Mouse (Mus musculus) T-cell, adult 2 months (primary cell): ENCODE data around the gene Rfx7.
A peak's percentile ranks its signal among the peaks of the same experiment; 100 is the strongest.

Experiments
- DNase-seq: peaks from one replicate; pipeline ENCODE4 v3.0.0; 2022; ENCODE audit warnings: low spot score

Rfx7 gene

DNA sequence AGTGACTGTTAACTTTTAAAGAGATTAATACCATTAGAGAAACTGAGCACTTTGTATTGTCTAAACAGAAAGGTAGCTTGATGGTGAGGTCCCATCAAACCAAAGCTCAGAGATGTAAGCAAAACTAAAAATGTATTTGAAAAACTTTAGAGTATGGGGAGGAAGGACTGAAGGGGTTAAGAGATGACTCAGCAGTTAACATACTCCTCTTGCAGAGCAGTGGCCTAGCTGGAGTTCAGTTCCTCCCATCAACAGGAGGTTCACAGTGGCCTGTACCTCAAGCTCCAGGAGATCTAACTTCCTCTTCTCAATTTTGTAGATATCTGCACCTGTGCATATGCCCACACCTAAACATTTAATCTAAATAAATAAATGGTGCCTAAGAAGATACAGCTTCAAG is 11.6 kb downstream of the Rfx7 start:
- DNase-seq: no peak

DNA sequence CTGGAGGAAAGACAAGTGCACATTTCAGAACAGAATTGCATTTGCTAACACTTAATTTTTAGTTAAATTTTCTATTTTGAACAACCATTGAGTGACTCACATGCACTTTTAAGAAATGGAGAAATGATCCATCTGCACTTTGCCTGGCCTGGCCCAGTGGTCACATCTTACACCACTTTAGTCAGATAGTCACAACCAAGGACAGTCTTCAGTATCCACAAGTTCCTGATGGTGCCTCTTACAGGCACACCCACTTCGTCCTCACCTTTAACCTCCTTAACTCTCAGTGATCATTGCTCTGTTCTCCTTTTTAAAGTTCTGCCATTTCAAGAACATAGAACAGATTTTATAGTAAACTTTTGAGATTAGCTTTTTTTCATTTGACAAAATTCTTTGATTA is 26.7 kb downstream of the Rfx7 start:
- no peak for DNase-seq

DNA sequence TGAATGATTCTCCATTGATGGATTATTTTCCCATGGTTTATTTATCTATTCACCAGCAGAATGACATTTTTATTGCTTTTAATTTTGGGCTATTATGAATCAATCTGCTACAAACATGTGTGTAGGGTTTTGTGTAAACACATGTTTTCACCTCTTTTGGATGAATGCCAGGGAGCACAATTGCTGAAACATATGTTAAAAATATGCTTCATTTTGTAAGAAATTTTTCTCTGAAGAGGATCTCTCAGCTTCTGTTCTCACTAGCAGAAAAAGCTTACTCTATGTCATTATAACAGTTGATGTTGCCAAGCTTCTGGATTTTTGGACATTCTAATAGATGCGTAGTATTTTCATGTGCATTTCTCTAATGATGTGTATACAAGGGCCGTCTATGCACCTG is 28.3 kb downstream of the Rfx7 start:
- no peak for DNase-seq

DNA sequence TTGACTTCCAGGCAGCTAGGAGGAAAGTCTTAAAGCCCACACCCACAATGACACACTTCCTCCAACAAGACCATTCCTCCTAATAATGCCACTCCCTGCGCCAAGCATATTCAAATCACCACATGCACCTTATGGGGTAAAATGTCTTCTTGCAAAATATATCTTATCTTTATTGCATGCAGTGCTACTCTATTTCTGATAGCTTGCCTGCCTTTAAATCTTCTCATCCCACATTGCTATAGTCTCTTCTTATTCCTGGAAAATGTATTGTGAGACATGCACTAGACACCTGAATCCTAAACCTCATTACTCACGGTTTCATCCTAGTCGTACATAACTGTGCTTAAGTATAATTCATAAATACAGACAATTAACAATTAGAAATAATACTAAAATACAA is 31.2 kb downstream of the Rfx7 start:
- no peak for DNase-seq

DNA sequence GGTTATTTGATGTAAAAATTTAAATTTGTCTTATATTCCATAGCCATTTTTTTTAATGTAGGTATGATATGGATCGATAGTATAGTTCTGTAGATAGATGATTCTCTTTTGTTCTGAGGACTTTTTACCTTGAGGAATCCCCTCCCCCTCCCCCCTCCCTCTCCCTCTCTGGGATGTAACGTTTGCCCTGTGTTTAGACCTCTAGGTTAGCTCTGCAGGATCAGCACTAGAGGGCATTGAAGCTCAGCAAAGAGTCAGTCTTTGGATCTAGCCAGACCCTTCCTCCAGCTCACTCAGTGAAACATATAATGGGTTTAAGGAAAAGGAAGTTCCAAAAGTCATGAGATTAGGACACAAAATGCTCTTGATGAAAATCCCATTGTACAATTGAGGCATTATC is 35.1 kb downstream of the Rfx7 start:
- DNase-seq: no peak

DNA sequence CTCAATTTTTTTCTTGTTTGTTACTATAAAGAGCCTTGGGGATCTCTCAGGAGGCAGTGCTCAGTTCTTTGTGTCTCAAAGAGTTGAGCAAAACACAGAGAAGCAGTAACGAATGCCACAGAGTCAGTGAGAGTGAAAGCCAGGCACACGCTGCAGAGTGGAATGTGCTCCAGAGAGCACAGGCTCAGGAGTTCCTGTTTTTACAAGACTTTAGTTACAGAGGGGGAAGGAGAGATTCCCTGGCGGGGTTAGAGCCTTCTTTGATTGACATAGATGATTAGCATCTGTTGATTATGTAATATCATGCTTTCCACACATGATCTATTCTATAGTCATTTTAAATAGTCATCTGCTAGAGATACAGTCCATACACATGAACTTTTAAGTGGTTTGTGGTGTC is 48.2 kb downstream of the Rfx7 start:
- no peak for DNase-seq

DNA sequence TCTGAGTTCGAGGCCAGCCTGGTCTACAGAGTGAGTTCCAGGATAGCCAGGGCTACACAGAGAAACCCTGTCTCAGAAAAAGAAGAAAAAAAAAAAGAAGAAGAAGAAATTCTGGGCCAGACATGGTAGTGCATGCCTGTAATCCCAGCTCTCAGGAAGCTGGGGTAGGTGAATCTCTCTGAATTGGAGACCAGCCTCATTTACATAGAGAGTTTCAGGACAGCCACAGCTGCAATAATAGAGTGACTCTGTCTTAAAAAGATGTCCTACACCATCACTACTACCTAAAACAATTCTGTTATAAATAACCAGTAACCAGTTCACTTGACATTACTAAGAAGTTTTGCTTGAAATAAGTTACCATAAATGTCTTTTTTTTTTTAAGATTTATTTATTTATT is 58.8 kb downstream of the Rfx7 start:
- no peak for DNase-seq

DNA sequence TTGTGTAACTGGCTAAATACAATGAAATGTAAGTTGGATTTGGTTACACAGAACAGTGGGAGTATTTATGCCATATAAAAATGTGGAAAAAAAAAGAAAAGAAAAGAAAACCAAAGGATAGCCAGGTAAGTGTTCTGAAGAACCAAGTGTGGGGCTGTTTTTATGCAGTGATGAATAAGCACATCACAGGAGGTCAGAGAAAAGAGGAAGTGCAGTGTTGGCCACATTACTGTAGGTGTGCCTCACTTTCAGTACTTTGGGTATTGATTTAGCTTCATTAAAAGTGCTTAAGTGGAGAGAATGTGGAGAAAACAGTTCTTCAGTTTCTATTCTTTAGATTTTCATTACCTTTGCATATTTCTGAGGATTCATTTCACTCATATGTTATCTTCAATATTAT is 60.0 kb downstream of the Rfx7 start:
- no peak for DNase-seq

DNA sequence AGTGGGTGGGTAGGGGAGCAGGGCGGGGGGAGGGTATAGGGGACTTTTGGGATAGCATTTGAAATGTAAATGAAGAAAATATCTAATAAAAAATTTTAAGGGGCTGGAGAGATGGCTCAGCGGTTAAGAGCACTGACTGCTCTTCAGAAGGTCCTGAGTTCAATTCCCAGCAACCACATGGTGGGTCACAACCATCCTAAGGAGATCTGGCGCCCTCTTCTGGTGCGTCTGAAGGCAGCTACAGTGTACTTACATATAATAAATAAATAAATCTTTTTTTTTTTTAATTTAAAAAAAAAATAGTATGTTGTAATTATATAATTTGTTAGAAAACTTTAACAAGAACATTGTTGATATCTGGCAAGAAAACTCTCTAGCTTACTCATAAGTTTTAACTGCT is 62.6 kb downstream of the Rfx7 start:
- peak; percentile 23 for DNase-seq

DNA sequence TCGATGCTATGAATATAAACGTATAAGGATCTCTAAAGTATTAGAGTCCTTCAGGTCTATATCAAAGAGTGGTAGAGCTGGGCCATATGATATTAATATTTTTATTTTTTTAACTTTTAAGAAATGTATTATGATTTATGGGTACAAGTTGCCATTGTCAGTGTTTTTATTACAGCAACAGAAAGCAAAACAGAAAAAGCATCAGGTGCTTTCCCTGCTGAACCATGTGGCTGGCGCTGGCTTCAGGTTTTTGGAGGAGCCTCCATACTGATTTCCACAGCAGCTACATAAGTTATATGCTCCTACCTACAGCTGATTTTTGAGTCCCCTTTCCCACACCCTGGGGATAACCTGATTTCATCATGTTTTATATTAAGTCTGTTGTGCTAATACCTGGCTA is 68.1 kb downstream of the Rfx7 start:
- DNase-seq: no peak

DNA sequence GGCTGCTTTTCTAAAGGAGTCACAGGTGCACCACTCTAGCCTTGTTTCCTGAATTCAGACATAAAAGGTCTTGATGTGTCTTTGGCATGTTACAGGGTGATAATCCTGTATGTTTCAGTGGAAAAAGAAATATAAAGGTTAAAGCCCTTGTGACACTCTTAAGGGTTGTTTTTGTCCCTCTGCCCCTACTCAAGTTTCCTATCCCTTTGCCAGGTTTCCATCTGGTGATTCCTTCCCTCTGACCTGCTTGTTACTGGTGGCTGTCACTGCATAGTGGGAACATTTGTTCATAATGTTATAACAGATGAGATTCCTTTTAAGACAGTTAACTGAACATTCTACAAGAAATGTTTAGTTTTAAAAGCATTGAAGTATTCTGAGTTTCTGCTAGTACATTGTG is 77.7 kb downstream of the Rfx7 start:
- DNase-seq: no peak

DNA sequence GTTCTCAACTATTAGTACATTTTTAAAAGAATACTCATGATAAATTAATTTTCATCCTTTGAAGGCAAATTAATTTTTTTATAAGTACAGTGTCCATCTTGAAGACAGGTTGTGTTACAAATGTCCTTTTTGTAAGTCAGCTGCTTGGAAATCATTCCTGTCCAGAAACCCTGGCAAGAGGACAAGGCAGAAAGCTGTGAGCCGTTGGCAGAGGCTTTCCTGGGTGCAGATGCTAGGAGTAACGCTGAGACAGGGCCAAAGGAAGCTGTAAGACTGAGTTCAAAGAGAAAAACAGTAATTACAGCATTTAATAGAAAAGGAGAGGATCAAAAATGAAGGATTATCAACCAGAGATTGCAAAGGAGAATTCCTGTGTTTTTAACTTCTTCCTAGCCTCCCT is 81.8 kb downstream of the Rfx7 start:
- DNase-seq: no peak

DNA sequence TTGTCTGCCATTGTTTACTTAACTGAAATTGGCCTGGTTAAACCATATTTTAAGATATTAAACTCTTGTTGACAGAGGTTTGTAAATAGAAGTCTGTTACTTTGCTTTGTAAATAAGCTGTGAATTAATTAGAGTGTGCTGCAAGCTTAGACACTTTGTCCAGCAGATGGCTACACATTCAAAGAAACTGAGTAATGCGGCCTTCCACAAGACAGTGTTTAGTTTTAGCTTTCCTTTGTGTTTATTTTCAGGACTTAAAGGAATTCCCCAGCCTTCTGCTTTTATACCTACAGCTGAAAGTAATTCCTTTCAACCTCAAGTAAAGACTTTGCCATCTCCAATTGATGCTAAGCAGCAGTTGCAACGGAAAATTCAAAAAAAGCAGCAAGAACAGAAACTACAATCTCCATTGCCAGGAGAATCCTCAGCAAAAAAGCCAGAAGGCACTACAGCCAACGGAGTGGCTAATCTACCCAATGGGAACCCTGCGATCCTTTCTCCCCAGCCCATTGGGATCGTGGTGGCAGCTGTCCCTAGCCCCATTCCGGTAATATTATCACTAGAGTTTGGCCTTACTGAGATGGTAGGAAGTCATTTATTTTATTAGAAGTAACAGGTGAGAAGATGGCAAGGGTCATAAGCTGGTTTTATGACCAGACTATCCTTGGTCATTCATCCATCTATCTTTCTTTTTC is 82.9 kb downstream of the Rfx7 start:
- no peak for DNase-seq

DNA sequence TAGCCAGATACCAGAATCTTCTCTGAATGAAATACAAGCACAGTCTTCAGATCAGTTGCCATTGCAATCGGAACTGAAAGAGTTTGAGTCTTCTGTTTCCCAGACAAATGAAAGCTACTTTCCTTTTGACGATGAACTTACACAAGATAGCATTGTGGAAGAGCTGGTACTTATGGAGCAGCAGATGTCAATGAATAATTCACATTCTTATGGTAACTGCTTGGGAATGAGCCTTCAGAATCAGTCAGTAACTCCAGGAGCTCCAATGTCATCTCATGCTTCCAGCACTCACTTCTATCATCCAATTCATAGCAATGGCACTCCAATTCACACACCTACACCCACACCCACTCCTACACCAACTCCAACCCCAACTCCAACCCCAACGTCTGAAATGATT is 86.0 kb downstream of the Rfx7 start:
- DNase-seq: no peak

DNA sequence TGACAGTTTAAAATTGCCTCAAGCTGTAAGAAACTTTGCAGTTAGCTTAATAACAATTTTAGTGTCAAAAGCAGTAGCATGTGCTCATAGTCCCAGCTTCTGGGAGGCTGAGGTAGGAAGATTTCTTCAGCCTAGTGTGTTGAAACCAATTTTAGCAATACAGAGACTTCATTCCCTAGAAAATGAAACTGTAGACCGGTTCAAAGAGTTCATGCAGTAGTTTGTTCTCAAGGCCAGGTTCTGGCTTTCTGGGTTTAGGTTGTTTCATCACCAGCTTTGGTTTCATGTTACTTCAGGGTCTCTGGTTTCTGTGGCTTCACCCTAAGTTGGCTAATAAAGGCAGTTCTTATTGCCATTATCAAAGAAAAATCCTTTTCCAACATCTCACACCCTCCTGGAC is 91.6 kb downstream of the Rfx7 start:
- no peak for DNase-seq

DNA sequence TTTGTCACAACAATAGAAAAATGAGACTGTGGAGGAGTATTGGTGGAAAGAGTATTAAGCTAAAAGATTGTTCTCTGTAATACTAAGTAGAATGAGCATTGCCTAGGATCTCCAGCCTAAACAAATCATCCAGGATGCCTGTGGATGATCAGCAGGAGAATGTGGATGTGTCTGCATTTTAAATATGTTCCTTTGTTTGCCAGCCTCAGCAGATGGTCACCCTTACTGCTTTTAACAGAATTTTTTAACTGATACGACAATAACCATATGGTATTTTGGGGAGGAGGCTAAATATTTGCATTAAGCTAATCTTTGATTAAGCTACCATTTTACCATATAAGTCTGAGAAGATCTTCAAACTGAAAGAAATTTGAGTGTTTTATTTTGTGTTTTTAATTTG is 95.6 kb downstream of the Rfx7 start:
- DNase-seq: no peak

DNA sequence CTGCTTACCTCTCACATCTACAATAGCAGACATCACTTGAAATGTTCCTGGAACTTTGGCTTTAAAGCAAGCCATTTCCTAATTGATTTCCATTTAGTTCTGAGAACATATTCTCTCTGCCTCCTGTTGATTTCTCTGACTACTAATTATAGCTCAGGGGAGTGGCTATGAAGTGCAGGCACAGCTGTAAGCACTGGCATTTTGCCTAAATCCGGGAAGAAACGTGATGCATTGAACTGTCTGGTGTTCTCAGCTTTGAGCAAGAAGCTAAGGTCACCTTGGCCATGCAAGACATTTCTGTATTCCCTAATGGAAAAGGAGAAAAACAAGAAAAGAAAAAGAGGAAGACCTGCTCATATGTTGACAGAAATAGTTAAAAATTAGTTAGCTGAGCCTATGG is 96.6 kb downstream of the Rfx7 start:
- DNase-seq: no peak

DNA sequence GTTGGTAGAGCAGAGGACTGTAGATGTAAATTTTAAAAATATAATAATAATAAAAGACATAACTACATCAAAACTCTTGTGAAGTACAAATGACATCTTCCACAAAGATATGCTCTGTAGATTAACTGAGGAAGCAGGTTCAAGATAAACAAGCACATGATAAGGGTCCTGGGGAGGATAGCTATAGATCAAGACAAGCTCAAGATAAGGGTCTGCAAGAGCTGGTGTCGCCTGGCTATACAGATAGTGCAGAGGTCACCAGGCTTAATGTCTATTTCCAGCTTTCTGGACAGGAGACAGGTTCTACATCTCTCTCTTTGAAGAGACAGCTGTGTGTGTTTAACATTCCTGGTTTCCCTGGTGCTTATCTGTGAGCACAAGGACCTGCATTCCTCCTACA is 100.2 kb downstream of the Rfx7 start:
- no peak for DNase-seq

DNA sequence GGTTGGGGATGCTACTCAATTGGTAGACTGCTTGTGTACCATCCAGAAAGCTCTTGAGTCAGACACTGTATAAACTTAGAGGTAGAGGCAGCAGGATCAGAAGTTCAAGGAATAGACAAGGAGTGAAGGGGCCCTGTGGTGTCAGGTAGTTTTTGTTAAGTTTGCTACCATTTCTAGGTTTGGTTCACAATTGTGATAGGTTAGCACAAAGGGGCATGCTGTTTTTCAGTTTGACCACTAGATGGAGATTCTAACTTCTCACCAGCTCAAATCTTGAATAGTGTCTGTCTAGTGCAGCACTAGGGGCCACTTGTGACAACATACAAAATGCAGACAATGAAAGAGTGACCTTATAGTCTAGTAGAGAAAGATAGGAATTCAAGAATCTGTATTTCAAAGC is 103.1 kb downstream of the Rfx7 start:
- no peak for DNase-seq

DNA sequence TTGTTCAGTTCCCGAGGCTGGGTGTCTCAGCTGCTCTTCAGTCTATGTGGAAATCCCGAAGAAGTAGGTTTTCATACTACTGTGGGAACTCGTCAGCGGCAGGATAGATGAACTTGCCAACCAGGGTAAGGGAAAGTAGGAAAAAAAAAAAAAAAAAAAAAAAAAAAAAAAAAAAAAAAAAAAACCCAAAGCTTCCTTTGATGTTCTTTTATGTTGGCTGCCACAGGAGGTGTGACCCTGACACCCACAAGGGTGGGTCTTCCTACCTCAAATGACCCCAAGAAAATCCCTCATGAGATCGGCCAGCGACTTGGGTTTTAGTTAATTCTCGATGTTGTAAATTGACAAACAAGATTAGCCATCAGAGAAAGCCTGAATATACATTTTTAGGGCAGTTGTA is 104.5 kb downstream of the Rfx7 start:
- no peak for DNase-seq

DNA sequence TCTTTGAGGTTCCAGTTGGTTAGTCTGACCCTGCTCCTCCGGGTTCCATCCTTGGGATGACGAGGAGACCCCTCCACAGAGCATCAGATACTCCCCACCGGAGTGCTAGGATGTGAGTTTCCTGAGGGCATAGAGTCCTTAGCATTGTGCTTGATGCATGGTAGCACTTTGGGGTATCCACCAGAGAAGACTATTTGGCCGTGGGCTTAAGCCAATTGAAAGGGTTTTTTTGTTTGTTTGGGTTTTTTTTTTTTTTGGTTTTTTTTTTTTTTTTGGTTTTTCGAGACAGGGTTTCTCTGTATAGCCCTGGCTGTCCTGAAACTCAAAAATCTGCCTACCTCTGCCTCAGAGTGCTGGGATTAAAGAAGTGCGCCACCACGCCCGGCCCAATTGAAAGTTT is 105.2 kb downstream of the Rfx7 start:
- DNase-seq: no peak

DNA sequence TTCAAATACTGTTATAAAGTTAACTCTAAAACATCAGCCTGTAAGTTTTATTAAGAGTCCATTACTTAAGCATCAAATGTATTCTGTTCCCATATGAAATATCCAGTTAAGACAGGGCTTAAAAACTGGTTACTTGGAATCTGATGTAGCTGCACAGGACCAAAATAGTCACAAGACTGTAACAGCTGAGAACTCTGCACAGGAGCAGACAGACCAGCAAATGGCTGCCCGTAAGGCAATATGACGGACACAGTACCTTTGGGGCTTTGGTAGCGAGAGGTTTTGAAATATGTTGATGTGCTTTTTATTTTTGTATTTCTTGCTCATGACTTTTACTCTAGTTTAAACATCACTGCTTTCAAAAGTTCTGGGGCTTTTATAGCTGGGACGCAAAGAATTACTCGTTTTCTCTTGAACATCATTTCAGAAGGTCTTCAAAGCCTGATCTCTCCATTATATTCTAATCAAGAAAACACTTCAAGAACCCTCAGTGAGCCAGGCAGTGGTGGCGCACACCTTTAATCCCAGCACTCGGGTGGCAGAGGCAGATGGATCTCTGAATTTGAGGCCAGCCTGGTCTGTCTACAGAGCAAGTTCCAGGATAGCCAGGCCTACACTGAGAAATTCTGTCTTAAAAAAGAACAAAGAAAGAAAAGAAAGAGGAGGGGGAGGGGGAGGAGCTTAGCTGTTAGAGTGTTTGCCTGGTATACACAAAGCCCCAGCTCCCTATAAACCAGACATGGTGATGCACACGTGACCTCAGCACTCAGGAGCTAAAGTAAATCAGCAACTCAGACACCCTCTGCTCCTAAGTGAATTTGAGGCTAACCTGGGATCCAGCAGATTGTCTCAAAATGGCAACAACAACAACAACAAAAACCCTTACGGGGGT is 107.2 kb downstream of the Rfx7 start:
- no peak for DNase-seq

DNA sequence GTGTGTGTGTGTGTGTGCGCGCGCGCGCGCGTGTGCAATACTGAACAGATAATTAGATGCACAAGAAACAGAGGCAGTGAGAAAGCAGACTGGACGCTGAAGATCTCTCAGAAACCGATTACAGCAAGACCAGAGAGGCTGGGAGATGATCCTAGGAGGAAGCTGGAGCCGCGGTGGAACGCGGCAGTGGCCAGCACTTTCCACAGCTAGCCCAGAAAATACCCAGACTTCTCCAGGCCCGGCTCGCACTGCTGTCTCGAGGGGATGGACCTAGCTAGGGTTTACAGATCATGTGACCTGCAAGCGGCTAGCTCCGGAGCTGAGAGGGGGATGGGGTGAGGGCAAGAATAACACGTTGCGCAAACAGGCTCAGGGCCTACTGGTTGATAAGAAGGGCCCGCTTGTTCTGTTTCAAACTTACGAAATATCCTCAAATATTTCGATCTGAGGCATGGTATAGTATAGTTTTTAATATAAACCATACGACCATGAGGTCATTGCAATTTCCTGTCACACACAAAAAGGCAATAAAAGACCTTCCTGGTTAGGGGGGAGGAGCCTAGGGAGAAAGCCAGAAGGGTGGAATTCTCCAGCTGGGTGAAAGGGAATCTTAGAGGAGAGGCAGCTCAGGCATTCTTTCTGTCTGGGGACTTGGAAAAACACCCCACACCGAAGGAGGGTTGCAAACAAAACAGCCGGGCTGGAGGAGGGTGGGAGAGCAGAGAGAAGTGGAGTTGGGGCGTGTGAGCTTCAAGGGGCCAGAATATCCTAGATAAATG is 108.0 kb downstream of the Rfx7 start:
- no peak for DNase-seq
